Mouse (Mus musculus): ENCODE measurements around the gene Sult1b1.

DNA sequence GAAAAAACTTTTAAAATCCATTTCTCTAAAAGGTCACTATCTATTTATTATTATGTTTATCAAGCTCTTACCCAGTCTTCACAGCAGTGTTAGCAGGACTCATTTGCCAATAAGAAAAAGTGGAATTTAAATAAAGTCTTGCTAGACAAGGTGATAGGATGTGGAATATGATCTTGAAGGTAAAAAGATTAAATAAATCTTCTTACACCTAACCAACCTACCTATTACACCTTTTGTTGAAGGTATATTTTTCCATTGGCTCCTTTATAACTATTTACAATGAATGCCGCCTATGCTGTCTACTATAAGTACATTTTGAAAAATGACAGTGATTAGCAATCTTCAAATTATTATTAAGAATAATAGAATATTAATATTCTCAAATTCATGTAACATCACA lies 47.2 kb downstream of the Sult1b1 start, which contains the start of gene Ugt2a1:
- TF ChIP-seq POLR2A (IDR thresholded peaks at IDR 0.05; ENCODE audit: control insufficient read depth in 1 of 2, insufficient read depth in 1 of 2, low read depth in 1 of 2, low read length in 2 of 2, poor library complexity in 1 of 2) (no peak), ETS1 (IDR thresholded peaks at IDR 0.05; ENCODE audit: low read depth, low read length) (no peak), GATA1 (IDR thresholded peaks at IDR 0.05; ENCODE audit: low read depth, low read length) (no peak), RAD21 (IDR thresholded peaks at IDR 0.05; ENCODE audit: low read depth, low read length) (no peak), CTCF (IDR thresholded peaks at IDR 0.05 in 2 of 3, conservative IDR thresholded peaks at IDR 0.05 in 1 of 3; ENCODE audit: control insufficient read depth in 1 of 3, insufficient read depth in 1 of 3, low read depth in 2 of 3, low read length in 3 of 3, poor library complexity in 1 of 3, severe bottlenecking in 1 of 3) (no peak), SMC3 (IDR thresholded peaks at IDR 0.05; ENCODE audit: low read depth, low read length) (no peak), KAT2A (conservative IDR thresholded peaks at IDR 0.05; ENCODE audit: low read depth, low read length) (no peak), SIN3A (IDR thresholded peaks at IDR 0.05; ENCODE audit: low read length) (no peak), NELFE (IDR thresholded peaks at IDR 0.05; ENCODE audit: low read depth, low read length) (no peak), ELF1 (IDR thresholded peaks at IDR 0.05; ENCODE audit: low read depth, low read length) (no peak), TCF12 (IDR thresholded peaks at IDR 0.05; ENCODE audit: low read depth, low read length) (no peak)

Data from MEL (cell line).